Mouse (Mus musculus) intestine, postnatal 0 days (tissue): ENCODE measurements at regions not wholly inside any gene's neighbourhood (a gene's known extent, or its start where the extent isn't known, plus 50 kb on each side); places are given as distances from the start of the nearest gene placed in this dataset.
"Not testable (repeated sequence)": the region's sequence is repeated elsewhere in the genome, so short reads cannot be mapped to it uniquely, and the experiment has no call there.

Source experiments
- ATAC-seq: fragments of 200-750 bp; cut with Nextera tagmentation; 2 replicates; pipeline ENCODE4 v1.8.0; 2017; ENCODE audit warnings: mild to moderate bottlenecking, moderate TSS enrichment, moderate library complexity
- H3K27ac ChIP-seq: fragments of 300-500 bp; sonication (generic); 2 replicates; pipeline ENCODE4 v1.5.1; 2014; ENCODE audit warnings: mild to moderate bottlenecking, low read depth, low read length, moderate library complexity
- H3K27me3 ChIP-seq: fragments of 300-500 bp; sonication (generic); replicated peaks from 2 replicates; pipeline ENCODE4 v1.6.1; 2014; ENCODE audit warnings: low read length, mixed read lengths; ENCODE audit not compliant: control insufficient read depth, insufficient read depth
- H3K36me3 ChIP-seq: fragments of 300-500 bp; sonication (generic); 2 replicates; pipeline ENCODE4 v1.6.1; 2014; ENCODE audit warnings: mild to moderate bottlenecking, moderate library complexity; ENCODE audit not compliant: control insufficient read depth, insufficient read depth
- H3K4me1 ChIP-seq: fragments of 300-500 bp; sonication (generic); replicated peaks from 2 replicates; pipeline ENCODE4 v1.6.1; 2014; ENCODE audit warnings: antibody characterized with exemption, low read length, mixed read lengths; ENCODE audit not compliant: control insufficient read depth, insufficient read depth
- H3K4me2 ChIP-seq: fragments of 300-500 bp; sonication (generic); replicated peaks from 2 replicates; pipeline ENCODE4 v1.6.1; 2014; ENCODE audit warnings: low read depth, mild to moderate bottlenecking, moderate library complexity
- H3K4me3 ChIP-seq: fragments of 300-500 bp; sonication (generic); 2 replicates; pipeline ENCODE4 v1.5.1; 2014; ENCODE audit warnings: low read depth, low read length
- H3K9ac ChIP-seq: fragments of 300-500 bp; sonication (generic); 2 replicates; pipeline ENCODE4 v1.6.1; 2014; ENCODE audit warnings: mild to moderate bottlenecking, low read depth, low read length
- H3K9me3 ChIP-seq: fragments of 300-500 bp; sonication (generic); 2 replicates; pipeline ENCODE4 v1.6.1; 2016; ENCODE audit warnings: mixed run types; ENCODE audit not compliant: control insufficient read depth
- CTCF ChIP-seq: sonication (generic); IDR thresholded peaks from 2 replicates; pipeline ENCODE4 v1.5.1; 2016; ENCODE audit warnings: low read depth, mild to moderate bottlenecking, control low read depth, antibody characterized with exemption, moderate library complexity
- WGBS: fragments of 180-500 bp; shearing (Covaris S2); extraction: QIAGEN DNeasy Blood & Tissue Kit; methylation state at CpG from one replicate; pipeline ENCODE4 v1.1.7; 2014; 5-methylcytosine and 5-hydroxymethylcytosine counted together

DNA sequence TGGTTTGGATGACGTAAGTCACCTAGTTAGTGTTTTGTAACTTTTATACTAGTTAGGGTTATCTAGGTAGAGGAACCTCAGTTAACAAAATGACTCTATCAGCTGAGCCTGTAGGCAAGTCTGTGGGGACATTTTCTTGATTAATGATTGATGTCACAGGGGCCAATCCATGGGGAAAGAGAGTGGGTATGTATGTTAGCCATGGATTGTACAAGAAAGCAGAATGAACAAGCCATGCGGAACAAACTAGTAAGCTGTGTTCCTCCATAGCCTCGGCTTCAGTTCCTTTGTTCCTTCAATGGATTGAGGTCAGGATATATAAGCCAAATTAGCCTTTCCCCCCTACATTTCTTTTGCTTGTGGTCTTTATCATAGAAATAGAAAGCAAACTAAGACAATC is 498.7 kb upstream of the Fam241a start:
- no peaks in the 10 kb centered on the region for H3K27me3 ChIP-seq
- no peaks in the 10 kb centered on the region for H3K9me3 ChIP-seq
- no peak for ATAC-seq
- H3K27ac ChIP-seq: no peak overlapping the region
- no peak overlapping the region for H3K9ac ChIP-seq
- WGBS: 86% methylated on average over 3 of the region's 3 CpGs
- no peak for TF ChIP-seq CTCF
- no peaks in the 10 kb centered on the region for H3K36me3 ChIP-seq
- H3K4me3 ChIP-seq: no peak overlapping the region
- no peak overlapping the region for H3K4me2 ChIP-seq
- H3K4me1 ChIP-seq: no peaks in the 10 kb centered on the region

DNA sequence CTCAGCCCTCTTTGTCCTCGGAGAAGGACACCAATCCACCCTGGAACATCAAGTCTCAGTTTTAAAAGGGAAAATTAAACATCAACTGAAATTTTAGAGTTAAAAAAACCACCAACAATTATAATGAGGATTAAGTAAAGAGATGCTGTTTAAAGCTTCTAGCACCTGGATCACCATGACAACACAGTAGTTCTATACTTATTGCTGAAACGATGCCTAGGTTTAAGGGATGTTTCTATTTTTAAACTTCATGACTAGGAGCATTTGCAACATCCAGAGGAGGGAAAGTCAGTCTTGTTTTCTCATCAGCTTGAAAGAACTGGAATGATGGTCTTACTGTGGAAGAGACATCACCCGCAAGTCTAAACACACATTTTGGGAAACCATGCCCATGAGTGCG is 484.5 kb upstream of the Fam241a start:
- Histone ChIP-seq H3K4me1 (no peaks in the 10 kb centered on the region), H3K27ac (no peak overlapping the region), H3K9me3 (no peaks in the 10 kb centered on the region), H3K27me3 (no peaks in the 10 kb centered on the region), H3K36me3 (no peaks in the 10 kb centered on the region), H3K4me2 (no peak overlapping the region), H3K4me3 (no peak overlapping the region), H3K9ac (no peak overlapping the region)
- no peak for TF ChIP-seq CTCF
- ATAC-seq: no peak
- 81% methylated on average over 4 of the region's 4 CpGs for WGBS

- no peaks in the 10 kb centered on the region for H3K4me1 ChIP-seq
Observed at GRCm38 (mm10) chr3:128369521-128370127, 473.5 kb upstream of the Fam241a start.

DNA sequence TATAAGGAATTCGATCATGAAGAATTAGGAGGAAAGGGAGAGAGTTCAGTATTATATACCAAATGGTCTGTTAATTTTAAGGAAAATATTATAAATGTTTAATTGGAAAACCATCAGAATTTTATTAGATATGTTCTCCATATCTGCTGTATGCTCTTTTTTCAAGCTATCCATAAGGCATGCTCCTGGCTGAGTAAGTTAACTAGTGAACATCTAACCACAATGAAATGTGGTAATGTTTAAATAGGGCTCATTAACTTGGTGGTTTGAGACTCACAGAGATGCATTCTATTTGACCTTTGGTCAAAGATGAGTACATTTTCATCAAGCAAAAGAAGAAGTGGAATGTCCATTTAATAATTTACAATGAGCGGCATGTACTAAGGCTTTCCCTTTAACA is 466.2 kb upstream of the Fam241a start:
- TF ChIP-seq CTCF: no peak
- no peak overlapping the region for H3K9ac ChIP-seq
- H3K9me3 ChIP-seq: no peaks in the 10 kb centered on the region
- H3K36me3 ChIP-seq: no peaks in the 10 kb centered on the region
- no peaks in the 10 kb centered on the region for H3K4me1 ChIP-seq
- ATAC-seq: no peak
- no peaks in the 10 kb centered on the region for H3K27me3 ChIP-seq
- 89% methylated on average over 2 of the region's 2 CpGs for WGBS
- no peak overlapping the region for H3K4me3 ChIP-seq
- no peak overlapping the region for H3K4me2 ChIP-seq
- H3K27ac ChIP-seq: no peak overlapping the region

More at GRCm38 (mm10) chr3:128369521-128370127, 473.5 kb upstream of the Fam241a start:
- no peak for TF ChIP-seq CTCF
- no peak overlapping the region for H3K4me2 ChIP-seq
- no peaks in the 10 kb centered on the region for H3K36me3 ChIP-seq
- H3K27ac ChIP-seq: no peak overlapping the region
- H3K4me3 ChIP-seq: no peak overlapping the region
- H3K27me3 ChIP-seq: no peaks in the 10 kb centered on the region
- H3K9ac ChIP-seq: no peak overlapping the region
- H3K9me3 ChIP-seq: no peaks in the 10 kb centered on the region
- ATAC-seq: no peak
- 43% methylated on average over 5 of the region's 5 CpGs for WGBS

DNA sequence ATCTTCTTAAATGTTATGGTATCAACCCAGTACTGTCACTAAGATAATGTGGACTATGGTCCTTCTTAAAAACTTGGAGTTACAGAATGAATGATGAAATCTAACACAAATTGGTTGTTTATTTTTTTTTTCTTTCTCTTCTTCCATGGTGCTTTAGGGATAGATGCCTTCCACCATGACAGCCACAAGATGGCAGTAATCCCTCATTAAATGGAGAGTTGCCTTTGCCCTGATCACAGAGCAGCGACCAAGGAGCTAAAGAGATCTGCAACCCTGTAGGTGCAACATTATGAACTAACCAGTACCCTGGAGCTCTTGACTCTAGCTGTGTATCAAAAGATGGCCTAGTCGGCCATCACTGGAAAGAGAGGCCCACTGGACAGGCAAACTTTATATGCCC is 453.0 kb upstream of the Fam241a start:
- not testable (repeated sequence) for ATAC-seq
- peak; percentile 81 for TF ChIP-seq CTCF

DNA sequence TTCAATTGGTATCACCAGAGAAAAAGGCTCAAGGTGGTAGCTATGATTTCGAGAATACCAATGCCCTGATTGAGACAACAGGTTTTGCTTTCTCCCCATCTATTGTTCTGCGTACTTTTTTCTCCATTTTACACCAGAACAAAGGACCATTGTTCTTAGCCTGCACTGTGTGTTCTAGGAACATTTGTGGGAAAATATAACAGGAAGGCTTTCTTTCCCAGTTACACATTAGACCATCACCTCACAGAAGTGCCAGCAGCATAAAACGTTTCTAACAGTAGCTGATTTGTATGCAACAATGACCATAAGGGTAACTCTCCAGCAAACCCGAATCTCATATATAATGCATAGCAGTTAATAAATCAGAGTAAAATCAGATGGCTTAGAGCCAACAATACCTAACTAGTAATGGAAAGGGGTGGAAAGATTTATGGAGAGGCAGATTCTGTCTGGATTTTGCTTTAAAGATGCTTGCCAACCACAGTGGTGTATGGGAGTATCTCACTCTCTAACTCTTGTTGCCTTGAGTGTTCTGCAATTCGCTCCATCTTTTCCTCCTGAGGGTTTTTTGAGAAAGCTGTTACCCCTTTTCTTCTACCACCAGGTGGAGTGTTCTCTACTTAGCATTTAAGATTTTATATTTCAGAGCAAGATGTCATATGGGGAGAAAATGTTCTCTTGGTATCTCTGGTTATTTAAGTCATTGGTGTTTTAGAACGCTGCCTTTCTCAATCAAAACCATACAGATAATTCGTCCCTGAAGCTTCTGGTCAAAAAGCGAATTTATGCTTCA is 451.9 kb upstream of the Fam241a start:
- TF ChIP-seq CTCF: peak; percentile 33
- WGBS: 65% methylated on average over 8 of the region's 8 CpGs
- no peak overlapping the region for H3K27ac ChIP-seq
- no peak overlapping the region for H3K4me3 ChIP-seq
- H3K9ac ChIP-seq: no peak overlapping the region
- H3K27me3 ChIP-seq: no peaks in the 10 kb centered on the region
- no peak for ATAC-seq
- H3K36me3 ChIP-seq: no peaks in the 10 kb centered on the region
- no peaks in the 10 kb centered on the region for H3K9me3 ChIP-seq
- no peaks in the 10 kb centered on the region for H3K4me1 ChIP-seq
- H3K4me2 ChIP-seq: no peak overlapping the region

More for the DNA sequence above, 453.0 kb upstream of the Fam241a start:
- H3K4me2 ChIP-seq, H3K9ac ChIP-seq, H3K9me3 ChIP-seq, H3K36me3 ChIP-seq, H3K4me1 ChIP-seq, H3K27ac ChIP-seq, H3K27me3 ChIP-seq, H3K4me3 ChIP-seq: not testable (repeated sequence)
- 8% methylated on average over 2 of the region's 2 CpGs for WGBS
